Mouse (Mus musculus) hindbrain, embryonic 11.5 days (tissue): ENCODE measurements around the gene Kcng4. TPM values are rescaled to one million over a fixed set of nuclear protein-coding genes. Genes with fewer than 3 reads are reported as not detected.

Experiments used
- ATAC-seq: fragments of 200-750 bp; cut with Nextera tagmentation; 2 replicates; pipeline ENCODE4 v1.8.0; 2017; ENCODE audit warnings: mild to moderate bottlenecking, moderate TSS enrichment, moderate library complexity; ENCODE audit not compliant: low FRiP score
- DNase-seq: peaks from one replicate; pipeline ENCODE4 v3.0.0-alpha.2; 2015; ENCODE audit warnings: low spot score
- H3K27ac ChIP-seq: fragments of 300-500 bp; sonication (generic); 2 replicates; pipeline ENCODE4 v1.5.1; 2014; ENCODE audit warnings: mild to moderate bottlenecking, low read depth, low read length
- H3K27me3 ChIP-seq: fragments of 300-500 bp; sonication (generic); 2 replicates; pipeline ENCODE4 v1.6.1; 2014; ENCODE audit warnings: mild to moderate bottlenecking, low read length, moderate library complexity, mixed read lengths; ENCODE audit not compliant: control insufficient read depth, insufficient read depth
- H3K36me3 ChIP-seq: fragments of 300-500 bp; sonication (generic); 2 replicates; pipeline ENCODE4 v1.6.1; 2014; ENCODE audit warnings: mild to moderate bottlenecking, low read length, moderate library complexity, mixed read lengths; ENCODE audit not compliant: control insufficient read depth, insufficient read depth
- H3K4me1 ChIP-seq: fragments of 300-500 bp; sonication (generic); replicated peaks from 2 replicates; pipeline ENCODE4 v1.6.1; 2014; ENCODE audit warnings: low read length, mixed read lengths; ENCODE audit not compliant: control insufficient read depth, insufficient read depth
- H3K4me2 ChIP-seq: fragments of 300-500 bp; sonication (generic); replicated peaks from 2 replicates; pipeline ENCODE4 v1.6.1; 2014; ENCODE audit warnings: mild to moderate bottlenecking, low read depth, low read length
- H3K4me3 ChIP-seq: fragments of 300-500 bp; sonication (generic); 2 replicates; pipeline ENCODE4 v1.5.1; 2014; ENCODE audit warnings: low read depth, low read length
- H3K9ac ChIP-seq: fragments of 300-500 bp; sonication (generic); 2 replicates; pipeline ENCODE4 v1.6.1; 2014; ENCODE audit warnings: low read depth, low read length
- H3K9me3 ChIP-seq: fragments of 300-500 bp; sonication (generic); 2 replicates; pipeline ENCODE4 v1.6.1; 2016; ENCODE audit warnings: low read length; ENCODE audit not compliant: control insufficient read depth
- WGBS: fragments of 180-500 bp; shearing (Covaris S2); extraction: QIAGEN DNeasy Blood & Tissue Kit; methylation state at CpG from one replicate; pipeline ENCODE4 v1.1.7; 2014; 5-methylcytosine and 5-hydroxymethylcytosine counted together
- polyA plus RNA-seq: library from polyadenylated mRNA; unstranded; fragments of >200 nt; fragmentation: Nextera tagmentation; extraction: Ambion mirVana; gene quantifications from 2 replicates; pipeline ENCODE4 v1.2.1, GENCODE M21; 2014

The Kcng4 gene
- polyA plus RNA-seq, 1 experiment from 2014 or later: not detected

- no peak overlapping the region for H3K9ac ChIP-seq
- 81% methylated on average over 14 of the region's 14 CpGs for WGBS
- H3K27me3 ChIP-seq: no peaks in the 10 kb centered on the region
- no peak overlapping the region for H3K27ac ChIP-seq
- no peak overlapping the region for H3K4me3 ChIP-seq
- ATAC-seq: no peak
- H3K4me2 ChIP-seq: no peak overlapping the region
- H3K9me3 ChIP-seq: no peaks in the 10 kb centered on the region
- no peak for DNase-seq
- H3K36me3 ChIP-seq: no peaks in the 10 kb centered on the region
- H3K4me1 ChIP-seq: no peaks in the 10 kb centered on the region
These were observed 45.1 kb downstream of the Kcng4 start for GRCm38 (mm10) chr8:119590348-119590747.

GRCm38 (mm10) chr8:119588844-119589243, 46.6 kb downstream of the Kcng4 start:
- Histone ChIP-seq H3K9ac (no peak overlapping the region), H3K4me1 (no peaks in the 10 kb centered on the region), H3K4me2 (no peak overlapping the region), H3K27me3 (no peaks in the 10 kb centered on the region), H3K9me3 (no peaks in the 10 kb centered on the region), H3K36me3 (no peaks in the 10 kb centered on the region), H3K27ac (no peak overlapping the region), H3K4me3 (no peak overlapping the region)
- no peak for ATAC-seq
- DNase-seq: peak; percentile 25
- 23% methylated on average over 10 of the region's 10 CpGs for WGBS

- H3K9me3 ChIP-seq: no peaks in the 10 kb centered on the region
- WGBS: 63% methylated on average over 4 of the region's 4 CpGs
- H3K4me3 ChIP-seq: no peak overlapping the region
- H3K27ac ChIP-seq: no peak overlapping the region
- H3K9ac ChIP-seq: no peak overlapping the region
- no peaks in the 10 kb centered on the region for H3K36me3 ChIP-seq
- no peak for DNase-seq
- H3K27me3 ChIP-seq: no peaks in the 10 kb centered on the region
- H3K4me1 ChIP-seq: no peaks in the 10 kb centered on the region
- ATAC-seq: no peak
- no peak overlapping the region for H3K4me2 ChIP-seq
These were observed 47.2 kb downstream of the Kcng4 start for GRCm38 (mm10) chr8:119588321-119588720.

- Histone ChIP-seq H3K4me2 (peak overlapping the region; percentile 32; the same call in 1 of the 2 replicates), H3K36me3 (no peaks in the 10 kb centered on the region), H3K4me1 (no peaks in the 10 kb centered on the region), H3K9me3 (no peaks in the 10 kb centered on the region), H3K27ac (no peak overlapping the region), H3K9ac (0 out of 2 replicates have a peak overlapping the region, but pooled peaks have one; percentile 19), H3K4me3 (0 out of 2 replicates have a peak overlapping the region, but pooled peaks have one; percentile 16), H3K27me3 (no peaks in the 10 kb centered on the region)
- DNase-seq: no peak
- ATAC-seq: no peak
- WGBS: 18% methylated on average over 22 of the region's 24 CpGs
These were observed 49.6 kb downstream of the Kcng4 start for GRCm38 (mm10) chr8:119585901-119586300.

GRCm38 (mm10) chr8:119580441-119581161, 54.9 kb downstream of the Kcng4 start:
- H3K4me1 ChIP-seq: no peaks in the 10 kb centered on the region
- peaks cover 4% of the 10 kb centered on the region; the same call in 1 of the 2 replicates for H3K27me3 ChIP-seq
- H3K9me3 ChIP-seq: no peaks in the 10 kb centered on the region
- no peaks in the 10 kb centered on the region for H3K36me3 ChIP-seq
- no peak overlapping the region for H3K4me3 ChIP-seq
- H3K9ac ChIP-seq: no peak overlapping the region
- WGBS: 90% methylated on average over 5 of the region's 5 CpGs
- no peak overlapping the region for H3K4me2 ChIP-seq
- no peak for DNase-seq
- no peak overlapping the region for H3K27ac ChIP-seq
- ATAC-seq: no peak

GRCm38 (mm10) chr8:119579096-119579495, 56.4 kb downstream of the Kcng4 start:
- no peak for DNase-seq
- Histone ChIP-seq H3K4me3 (no peak overlapping the region), H3K9ac (no peak overlapping the region), H3K27ac (no peak overlapping the region), H3K9me3 (no peaks in the 10 kb centered on the region), H3K4me2 (no peak overlapping the region), H3K27me3 (peaks cover 4% of the 10 kb centered on the region; the same call in 1 of the 2 replicates), H3K36me3 (no peaks in the 10 kb centered on the region), H3K4me1 (no peaks in the 10 kb centered on the region)
- WGBS: 39% methylated on average over 13 of the region's 13 CpGs
- ATAC-seq: no peak

GRCm38 (mm10) chr8:119575366-119575726, 60.1 kb downstream of the Kcng4 start:
- Histone ChIP-seq H3K36me3 (no peaks in the 10 kb centered on the region), H3K9me3 (no peaks in the 10 kb centered on the region), H3K9ac (peak overlapping the region; percentile 76; the same call in 1 of the 2 replicates), H3K27ac (no peak overlapping the region), H3K4me2 (peak overlapping the region; percentile 79), H3K27me3 (peaks cover 4% of the 10 kb centered on the region; the same call in 1 of the 2 replicates), H3K4me3 (peak overlapping the region; percentile 86), H3K4me1 (no peaks in the 10 kb centered on the region; the same call in 1 of the 2 replicates)
- ATAC-seq (peak; percentile 72), DNase-seq (no peak)
- 3% methylated on average over 16 of the region's 16 CpGs for WGBS

GRCm38 (mm10) chr8:119574437-119575365, 60.8 kb downstream of the Kcng4 start, which contains the start of the genes Hsdl1 and Dnaaf1:
Gene Hsdl1 (minus strand): TSS chr8:119575183.
Gene Dnaaf1 (plus strand): TSS chr8:119575235.
- Histone ChIP-seq H3K4me2 (peak within 1 kb of the TSS; percentile 79), H3K4me1 (no peaks in the 10 kb centered on the region; the same call in 1 of the 2 replicates), H3K36me3 (no peaks in the 10 kb centered on the region), H3K9me3 (no peaks in the 10 kb centered on the region), H3K9ac (peak within 1 kb of the TSS; percentile 76), H3K27ac (peak within 1 kb of the TSS; percentile 60), H3K4me3 (peak within 1 kb of the TSS; percentile 86), H3K27me3 (peaks cover 2% of the 10 kb centered on the region; the same call in 1 of the 2 replicates)
- DNase-seq (peak; percentile 96), ATAC-seq (peak; percentile 88)
- WGBS: under 1% methylated on average over 65 of the region's 97 CpGs
